Mouse (Mus musculus) layer of hippocampus, postnatal 14 days (tissue): Measurements from ENCODE around the gene Wfdc15a. TPM values are rescaled to one million over a fixed set of nuclear protein-coding genes. Genes with fewer than 3 reads are reported as not detected.
"Not testable (repeated sequence)": the region's sequence is repeated elsewhere in the genome, so short reads cannot be mapped to it uniquely, and the experiment has no call there.

Experiments
- DNase-seq, 2 experiments: peaks; one replicate each; pipeline ENCODE4 v3.0.0; 2021 to 2022; ENCODE audit warnings: low spot score in 2 of 2, mixed read lengths in 1 of 2
- long read RNA-seq, 2 experiments: library from polyadenylated mRNA; stranded (forward); transcript quantifications; one replicate each; pipeline ENCODE4 v2.0.0; 2021
- total RNA-seq, 2 experiments: library from RNA; stranded (reverse); gene quantifications; 2 replicates each; pipeline ENCODE4 v1.2.3; 2021

Wfdc15a gene
- total RNA-seq = not detected
- long read RNA-seq, experiment 1 = 0 reads
- long read RNA-seq, experiment 2 = 0 reads

- DNase-seq = no peak
Observed at GRCm38 (mm10) chr2:164199626-164200327, at the start of gene Wfdc15a. TSS of gene Wfdc15a (minus strand) at chr2:164200130.

DNA sequence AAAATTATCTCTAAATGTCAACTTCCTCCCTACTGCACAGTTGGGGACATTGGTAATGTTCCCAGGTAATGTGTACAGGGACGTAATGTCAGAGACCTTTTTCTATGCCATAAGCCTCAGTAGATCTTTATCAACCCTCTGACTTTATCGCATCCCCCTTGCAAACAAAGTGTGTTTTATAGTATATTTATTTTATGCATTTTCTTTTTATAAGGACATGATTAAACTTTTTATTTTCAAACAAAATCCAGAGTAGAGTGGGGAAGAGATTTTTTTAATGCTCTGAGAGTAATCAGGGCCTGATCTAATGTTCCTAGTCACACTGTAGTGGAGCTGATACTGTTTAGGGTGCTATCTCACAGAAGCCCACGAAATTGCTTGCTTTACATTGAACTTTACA is 38.4 kb upstream of the Wfdc15a start, which contains the start of gene Svs2:
Gene Svs2 (minus strand): TSS at position 101 of the 400 bp plus-strand sequence.
- no peak for DNase-seq

DNA sequence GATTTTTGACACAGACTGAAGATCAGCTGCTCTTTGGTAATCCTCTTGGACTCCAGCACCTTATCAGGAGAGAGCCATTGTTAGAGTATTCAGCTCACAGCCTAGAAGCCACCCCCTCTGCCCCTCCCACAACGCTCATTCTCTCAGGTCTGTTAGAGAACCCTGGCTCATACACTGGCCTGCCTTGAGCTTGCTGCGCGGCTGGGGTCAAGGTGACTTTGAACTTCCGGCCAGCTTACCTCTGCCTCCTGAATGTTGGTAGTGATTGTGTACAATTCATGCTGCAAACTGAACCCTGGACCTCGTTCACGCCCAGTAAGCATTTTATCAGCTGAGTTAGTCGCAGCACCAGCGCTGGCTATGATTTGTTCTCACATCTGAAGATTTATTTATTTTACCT is 32.7 kb upstream of the Wfdc15a start:
- no peak for DNase-seq

- no peak for DNase-seq
Observed at GRCm38 (mm10) chr2:164228361-164229070, 28.6 kb upstream of the Wfdc15a start.

DNA sequence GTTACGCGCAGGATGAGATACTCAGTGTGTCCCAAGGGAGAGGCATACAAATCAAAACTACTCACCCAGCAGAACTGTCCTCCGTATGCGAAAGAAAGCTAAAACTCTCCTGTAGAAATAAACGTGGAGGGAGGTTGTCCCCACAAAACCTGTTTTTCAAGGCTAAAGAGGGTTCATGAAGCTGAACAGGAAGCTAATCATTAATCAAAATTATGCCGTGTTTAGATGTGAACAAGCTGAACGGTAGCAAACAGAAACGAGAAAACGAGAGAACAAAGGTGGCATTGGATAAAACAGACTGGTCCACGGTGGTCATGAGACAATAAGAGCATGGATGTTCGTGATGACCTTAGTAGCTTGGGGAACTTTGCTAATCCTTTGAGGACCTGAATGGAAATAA is 21.6 kb upstream of the Wfdc15a start, which contains the start of gene Wfdc15b:
Gene Wfdc15b (minus strand): TSS at position 139 of the 400 bp plus-strand sequence.
- no peak for DNase-seq

DNA sequence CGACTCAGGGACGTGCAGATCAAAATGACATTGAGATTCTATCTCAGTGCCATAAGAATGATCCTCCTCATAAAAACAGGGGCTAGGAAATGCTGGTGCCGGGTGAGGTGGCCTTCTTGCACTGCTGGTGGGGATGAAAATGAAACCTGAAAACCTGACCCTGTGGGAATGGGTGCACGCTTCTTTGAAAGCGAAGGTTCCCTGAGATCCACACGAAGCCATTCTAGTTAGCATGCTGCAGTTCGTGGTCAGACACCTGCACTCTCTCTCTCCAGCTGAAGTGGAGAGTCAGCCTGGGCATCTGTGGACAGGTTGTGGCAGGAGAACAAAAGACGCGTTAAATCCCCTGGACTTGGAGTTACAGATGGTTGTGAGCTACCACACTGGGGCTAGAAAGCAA is 19.4 kb upstream of the Wfdc15a start:
- DNase-seq = no peak

- DNase-seq = no peak
Observed at GRCm38 (mm10) chr2:164212711-164213110, 12.8 kb upstream of the Wfdc15a start.

GRCm38 (mm10) chr2:164210892-164211291 is 11.0 kb upstream of the Wfdc15a start:
- DNase-seq = no peak

GRCm38 (mm10) chr2:164206676-164207075 is 6.7 kb upstream of the Wfdc15a start:
- no peak for DNase-seq

- not testable (repeated sequence) for DNase-seq
Observed at GRCm38 (mm10) chr2:164206011-164206410, 6.1 kb upstream of the Wfdc15a start.

GRCm38 (mm10) chr2:164196700-164196990 is 3.3 kb downstream of the Wfdc15a start:
- DNase-seq = no peak

- DNase-seq = no peak
Observed at GRCm38 (mm10) chr2:164195971-164196699, 3.8 kb downstream of the Wfdc15a start.

GRCm38 (mm10) chr2:164194959-164195630 is 4.8 kb downstream of the Wfdc15a start:
- no peak for DNase-seq

GRCm38 (mm10) chr2:164192279-164192678 is 7.7 kb downstream of the Wfdc15a start:
- DNase-seq = no peak

GRCm38 (mm10) chr2:164190576-164190975 is 9.4 kb downstream of the Wfdc15a start, which contains the start of gene Wfdc12:
TSS of gene Wfdc12 (minus strand) at chr2:164190608.
- no peak for DNase-seq

GRCm38 (mm10) chr2:164188722-164189121 is 11.2 kb downstream of the Wfdc15a start:
- DNase-seq = no peak

GRCm38 (mm10) chr2:164184145-164184719 is 15.7 kb downstream of the Wfdc15a start:
- DNase-seq = no peak

DNA sequence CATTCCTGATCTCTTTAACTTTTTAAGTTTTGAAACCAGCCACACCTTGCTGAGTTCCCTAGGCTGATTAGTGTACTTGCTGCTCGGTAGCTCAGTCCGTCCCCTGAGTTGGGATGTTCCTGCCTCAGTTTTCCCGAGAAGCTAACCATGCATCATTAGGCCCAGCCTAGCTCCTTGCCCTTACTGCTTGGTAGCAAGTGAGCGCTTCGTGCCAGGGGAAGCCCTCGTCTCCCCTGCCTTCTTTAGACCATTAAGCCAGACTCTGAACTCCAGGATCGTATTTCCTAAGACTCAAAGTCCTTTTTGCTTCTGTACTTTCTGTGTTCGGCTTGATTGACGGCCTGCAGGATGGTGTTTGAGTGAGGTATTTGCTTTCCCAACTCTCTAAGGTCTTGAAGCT is 16.6 kb downstream of the Wfdc15a start:
- DNase-seq = no peak

GRCm38 (mm10) chr2:164182692-164183255 is 17.2 kb downstream of the Wfdc15a start, which contains the start of gene Wfdc5:
TSS of gene Wfdc5 (minus strand) at chr2:164182742.
- DNase-seq = no peak

- DNase-seq = no peak
Observed at GRCm38 (mm10) chr2:164180770-164181169, 19.2 kb downstream of the Wfdc15a start.
